ENCODE assay signal across 8 mouse cellular contexts in the genomic region with DNA sequence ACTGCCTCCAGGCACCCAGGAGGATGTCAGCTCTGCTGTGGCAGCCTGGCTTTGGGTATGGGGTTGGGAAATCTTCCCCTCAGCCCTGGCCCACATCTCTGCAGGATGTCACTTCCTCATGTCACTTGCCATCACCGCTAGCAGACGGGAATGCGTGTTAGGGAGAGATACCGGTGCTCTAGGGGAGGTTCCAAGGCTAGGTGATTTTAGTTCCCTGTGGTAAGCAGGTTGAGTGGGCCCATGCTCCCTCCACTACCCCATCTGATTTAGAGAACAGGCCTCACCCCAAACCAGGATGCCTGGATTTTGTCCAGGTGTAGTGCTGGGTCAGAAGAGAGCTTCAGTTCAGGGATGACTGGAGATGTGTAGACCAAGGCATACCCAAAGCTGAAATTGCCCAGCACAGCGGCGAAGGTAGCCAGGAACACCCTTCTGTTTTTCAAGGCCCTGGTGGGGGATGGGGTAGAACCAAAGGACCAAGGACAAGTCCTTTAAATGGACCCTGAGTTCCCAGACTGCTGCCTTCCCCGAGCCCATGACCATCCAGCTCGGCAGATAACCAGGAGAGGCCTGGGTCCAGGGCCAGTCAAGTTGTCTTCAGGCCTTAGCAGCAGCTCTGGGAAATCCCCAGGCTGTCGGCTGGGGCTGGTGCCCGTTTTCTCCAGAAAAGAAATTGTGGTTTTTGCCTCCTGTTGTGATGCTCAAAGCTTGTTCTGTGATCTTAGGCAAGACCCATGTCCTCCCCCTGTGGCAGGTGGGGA. TPM values are rescaled to one million over a fixed set of nuclear protein-coding genes. Genes with fewer than 3 reads are reported as not detected.
DNase-seq lines count a peak whose midpoint lies in the region; ATAC-seq and TF ChIP-seq lines count a peak whose summit lies in the region.
"Had no signal": no experiment of that assay in that cellular context is flagged by ENCODE, and none has a peak within 500 bp of the region (broad histone marks: within the 10 kb centered on the region; RNA-seq: fewer than 3 reads in every experiment).

No protein-coding gene starts in this region.

- peaks cover 62% of the 10 kb centered on the region for H3K27me3 ChIP-seq in E14TG2a.4 (ENCODE audit: insufficient read depth, low read length)
- no peaks in the 10 kb centered on the region for H3K27me3 ChIP-seq in hindbrain, embryonic 11.5 days (ENCODE audit: control insufficient read depth, insufficient read depth, low read length)
- H3K27me3 ChIP-seq in midbrain, embryonic 11.5 days (ENCODE audit: control insufficient read depth, insufficient read depth, low read length): no peaks in the 10 kb centered on the region; the same call in 1 of the 2 replicates

- peak overlapping the region; percentile 57; the same call in 1 of the 2 replicates for H3K4me3 ChIP-seq in E14TG2a.4 (replicated peaks; ENCODE audit: low read length)
- H3K4me3 ChIP-seq in hindbrain, embryonic 11.5 days (ENCODE audit: low read depth, low read length): peak overlapping the region; percentile 27
- peak overlapping the region; percentile 28; the same call in 1 of the 2 replicates for H3K4me3 ChIP-seq in midbrain, embryonic 11.5 days (ENCODE audit: low read depth, low read length)

- no peaks in the 10 kb centered on the region for H3K36me3 ChIP-seq in E14TG2a.4 (ENCODE audit: insufficient read depth, low read length)
- no peaks in the 10 kb centered on the region for H3K36me3 ChIP-seq in hindbrain, embryonic 11.5 days (ENCODE audit: control insufficient read depth, insufficient read depth, low read length)
- no peaks in the 10 kb centered on the region for H3K36me3 ChIP-seq in midbrain, embryonic 11.5 days (ENCODE audit: control insufficient read depth, insufficient read depth, low read length)

- H3K4me1 ChIP-seq in E14TG2a.4 (replicated peaks; ENCODE audit: low read depth, low read length): peaks cover 15% of the 10 kb centered on the region
- H3K4me1 ChIP-seq in hindbrain, embryonic 11.5 days (replicated peaks; ENCODE audit: control insufficient read depth, insufficient read depth, low read length): no peaks in the 10 kb centered on the region
- peaks cover 6% of the 10 kb centered on the region; the same call in 1 of the 2 replicates for H3K4me1 ChIP-seq in midbrain, embryonic 11.5 days (ENCODE audit: control insufficient read depth, insufficient read depth, low read length)

- H3K4me2 ChIP-seq in hindbrain, embryonic 11.5 days (replicated peaks; ENCODE audit: low read depth, low read length): peak overlapping the region; percentile 60
- peak overlapping the region; percentile 64 for H3K4me2 ChIP-seq in midbrain, embryonic 11.5 days

- WGBS in hindbrain, embryonic 11.5 days: 70% methylated on average over 10 of the region's 10 CpGs
- WGBS in midbrain, embryonic 11.5 days: 72% methylated on average over 10 of the region's 10 CpGs

- H3K9me3 ChIP-seq in E14TG2a.4 (ENCODE audit: low read length): no peaks in the 10 kb centered on the region
- H3K9me3 ChIP-seq in hindbrain, embryonic 11.5 days (ENCODE audit: control insufficient read depth, low read length): no peaks in the 10 kb centered on the region
- H3K9me3 ChIP-seq in midbrain, embryonic 11.5 days (ENCODE audit: control insufficient read depth, low read length): no peaks in the 10 kb centered on the region

- H3K9ac ChIP-seq in hindbrain, embryonic 11.5 days (ENCODE audit: low read depth, low read length): peak overlapping the region; percentile 47
- no peak overlapping the region for H3K9ac ChIP-seq in midbrain, embryonic 11.5 days (ENCODE audit: low read length)

- ATAC-seq in hindbrain, embryonic 11.5 days (ENCODE audit: low FRiP score): no peak
- ATAC-seq in midbrain, embryonic 11.5 days (ENCODE audit: low FRiP score): no peak
- no peak for ATAC-seq in erythroid progenitor cell, adult 5-6 weeks (replicated peaks; ENCODE audit: low FRiP score, poor library complexity, severe bottlenecking)

- no peak for TF ChIP-seq CTCF in E14TG2a.4 (conservative IDR thresholded peaks at IDR 0.05; ENCODE audit: low read length)

- DNase-seq in cerebellum, adult 8-10 months: peak; percentile 32
- no peak for DNase-seq in hindbrain, embryonic 11.5 days (ENCODE audit: low spot score)
- no peak for DNase-seq in midbrain, embryonic 11.5 days (ENCODE audit: low spot score, missing footprints)
- no peak for DNase-seq in embryo, embryonic 10.5 days (ENCODE audit: low spot score)
- no peak for DNase-seq in adrenal gland, postnatal 25 days

- no peak overlapping the region for H3K27ac ChIP-seq in hindbrain, embryonic 11.5 days (ENCODE audit: low read depth, low read length)
- no peak overlapping the region for H3K27ac ChIP-seq in midbrain, embryonic 11.5 days (ENCODE audit: low read depth, low read length)

RNA-seq across cellular contexts. Expression of a gene that starts 0.8 kb away (rescaled TPM):
- polyA plus RNA-seq in hindbrain, embryonic 11.5 days (2014; fragmentation: Nextera tagmentation; extraction: Ambion mirVana): 1.1 and 2.3 TPM in 2 replicates
- 1.2 and 1.6 TPM in 2 replicates for polyA plus RNA-seq in midbrain, embryonic 11.5 days (2014; fragmentation: Nextera tagmentation; extraction: Ambion mirVana)
- 1.4 TPM in 1 of 2 replicates, not detected in the other for total RNA-seq in erythroid progenitor cell, adult 5-6 weeks (2015; ENCODE audit: low replicate concordance)
- total RNA-seq in erythroid progenitor cell, adult 5-6 weeks (2017; ENCODE audit: low replicate concordance): 0.68 and 2.2 TPM in 2 replicates
- 0.71 and 0.97 TPM in 2 replicates for total RNA-seq in adrenal gland, postnatal 25 days (2021)

RNA-seq across cellular contexts. Expression of a gene that starts 17.3 kb away (rescaled TPM):
- polyA plus RNA-seq in hindbrain, embryonic 11.5 days (2014; fragmentation: Nextera tagmentation; extraction: Ambion mirVana): 91.7 and 98.9 TPM in 2 replicates
- 87.6 and 93.8 TPM in 2 replicates for polyA plus RNA-seq in midbrain, embryonic 11.5 days (2014; fragmentation: Nextera tagmentation; extraction: Ambion mirVana)
- 4.0 and 6.7 TPM in 2 replicates for total RNA-seq in erythroid progenitor cell, adult 5-6 weeks (2015; ENCODE audit: low replicate concordance)
- 1.1 and 2.1 TPM in 2 replicates for total RNA-seq in erythroid progenitor cell, adult 5-6 weeks (2017; ENCODE audit: low replicate concordance)
- total RNA-seq in adrenal gland, postnatal 25 days (2021): 47.5 and 53.5 TPM in 2 replicates

RNA-seq across cellular contexts. Expression of a gene that starts 44.9 kb away (rescaled TPM):
- 1.9 and 3.6 TPM in 2 replicates for polyA plus RNA-seq in hindbrain, embryonic 11.5 days (2014; fragmentation: Nextera tagmentation; extraction: Ambion mirVana)
- not detected in 2 replicates for polyA plus RNA-seq in midbrain, embryonic 11.5 days (2014; fragmentation: Nextera tagmentation; extraction: Ambion mirVana)
- total RNA-seq in erythroid progenitor cell, adult 5-6 weeks (2015; ENCODE audit: low replicate concordance): not detected in 2 replicates
- not detected in 2 replicates for total RNA-seq in erythroid progenitor cell, adult 5-6 weeks (2017; ENCODE audit: low replicate concordance)
- total RNA-seq in adrenal gland, postnatal 25 days (2021): not detected in 2 replicates

RNA-seq across cellular contexts. Expression of a gene that starts 52.1 kb away (rescaled TPM):
- 5.6 and 6.2 TPM in 2 replicates for polyA plus RNA-seq in hindbrain, embryonic 11.5 days (2014; fragmentation: Nextera tagmentation; extraction: Ambion mirVana)
- 3.9 and 5.9 TPM in 2 replicates for polyA plus RNA-seq in midbrain, embryonic 11.5 days (2014; fragmentation: Nextera tagmentation; extraction: Ambion mirVana)
- total RNA-seq in erythroid progenitor cell, adult 5-6 weeks (2015; ENCODE audit: low replicate concordance): not detected in 2 replicates
- not detected in 2 replicates for total RNA-seq in erythroid progenitor cell, adult 5-6 weeks (2017; ENCODE audit: low replicate concordance)
- 17.4 and 17.9 TPM in 2 replicates for total RNA-seq in adrenal gland, postnatal 25 days (2021)

RNA-seq across cellular contexts. Expression of a gene that starts 53.8 kb away (rescaled TPM):
- polyA plus RNA-seq in hindbrain, embryonic 11.5 days (2014; fragmentation: Nextera tagmentation; extraction: Ambion mirVana): not detected in 2 replicates
- polyA plus RNA-seq in midbrain, embryonic 11.5 days (2014; fragmentation: Nextera tagmentation; extraction: Ambion mirVana): not detected in 2 replicates
- not detected in 2 replicates for total RNA-seq in erythroid progenitor cell, adult 5-6 weeks (2015; ENCODE audit: low replicate concordance)
- total RNA-seq in erythroid progenitor cell, adult 5-6 weeks (2017; ENCODE audit: low replicate concordance): not detected in 2 replicates
- total RNA-seq in adrenal gland, postnatal 25 days (2021): not detected in 2 replicates
- total RNA-seq: gastrocnemius, adult 18-20 months had no signal
